Mouse (Mus musculus) liver, embryonic 15.5 days (tissue): ENCODE data around the gene Slc45a1. TPM values are rescaled to one million over a fixed set of nuclear protein-coding genes. Genes with fewer than 3 reads are reported as not detected.
A peak's percentile ranks its signal among the peaks of the same experiment; 100 is the strongest.

Source experiments
- ATAC-seq: fragments of 200-750 bp; cut with Nextera tagmentation; 2 replicates; pipeline ENCODE4 v1.8.0; 2017; ENCODE audit warnings: moderate number of reproducible peaks, mild to moderate bottlenecking, moderate library complexity; ENCODE audit not compliant: insufficient read depth
- H3K27ac ChIP-seq: fragments of 300-500 bp; sonication (generic); replicated peaks from 2 replicates; pipeline ENCODE4 v1.5.1; 2015; ENCODE audit warnings: mild to moderate bottlenecking, inconsistent platforms
- H3K27me3 ChIP-seq: fragments of 300-500 bp; sonication (generic); 2 replicates; pipeline ENCODE4 v1.6.1; 2015; ENCODE audit warnings: mild to moderate bottlenecking, inconsistent platforms
- H3K36me3 ChIP-seq: fragments of 300-500 bp; sonication (generic); replicated peaks from 2 replicates; pipeline ENCODE4 v1.6.1; 2015; ENCODE audit warnings: moderate library complexity, mild to moderate bottlenecking, inconsistent platforms
- H3K4me1 ChIP-seq: fragments of 300-500 bp; sonication (generic); replicated peaks from 2 replicates; pipeline ENCODE4 v1.6.1; 2015; ENCODE audit warnings: inconsistent platforms
- H3K4me2 ChIP-seq: fragments of 300-500 bp; sonication (generic); 2 replicates; pipeline ENCODE4 v1.6.1; 2015; ENCODE audit warnings: moderate library complexity, mild to moderate bottlenecking, inconsistent platforms
- H3K4me3 ChIP-seq: fragments of 300-500 bp; sonication (generic); replicated peaks from 2 replicates; pipeline ENCODE4 v1.5.1; 2015; ENCODE audit warnings: mild to moderate bottlenecking, inconsistent platforms
- H3K9ac ChIP-seq: fragments of 300-500 bp; sonication (generic); 2 replicates; pipeline ENCODE4 v1.6.1; 2015; ENCODE audit warnings: moderate library complexity, mild to moderate bottlenecking, inconsistent platforms
- H3K9me3 ChIP-seq: fragments of 300-500 bp; sonication (generic); replicated peaks from 2 replicates; pipeline ENCODE4 v1.6.1; 2016; ENCODE audit warnings: inconsistent platforms
- WGBS: fragments of 180-500 bp; shearing (Covaris S2); methylation state at CpG from one replicate; pipeline ENCODE4 v1.1.7; 2015; ENCODE audit warnings: mixed read lengths; ENCODE audit not compliant: insufficient replicate concordance; 5-methylcytosine and 5-hydroxymethylcytosine counted together
- polyA plus RNA-seq: library from polyadenylated mRNA; unstranded; fragments of >200 nt; fragmentation: Nextera tagmentation; extraction: Ambion mirVana; gene quantifications from 2 replicates; pipeline ENCODE4 v1.2.1, GENCODE M21; 2015

The Slc45a1 gene
- not detected in 2 replicates for polyA plus RNA-seq

DNA sequence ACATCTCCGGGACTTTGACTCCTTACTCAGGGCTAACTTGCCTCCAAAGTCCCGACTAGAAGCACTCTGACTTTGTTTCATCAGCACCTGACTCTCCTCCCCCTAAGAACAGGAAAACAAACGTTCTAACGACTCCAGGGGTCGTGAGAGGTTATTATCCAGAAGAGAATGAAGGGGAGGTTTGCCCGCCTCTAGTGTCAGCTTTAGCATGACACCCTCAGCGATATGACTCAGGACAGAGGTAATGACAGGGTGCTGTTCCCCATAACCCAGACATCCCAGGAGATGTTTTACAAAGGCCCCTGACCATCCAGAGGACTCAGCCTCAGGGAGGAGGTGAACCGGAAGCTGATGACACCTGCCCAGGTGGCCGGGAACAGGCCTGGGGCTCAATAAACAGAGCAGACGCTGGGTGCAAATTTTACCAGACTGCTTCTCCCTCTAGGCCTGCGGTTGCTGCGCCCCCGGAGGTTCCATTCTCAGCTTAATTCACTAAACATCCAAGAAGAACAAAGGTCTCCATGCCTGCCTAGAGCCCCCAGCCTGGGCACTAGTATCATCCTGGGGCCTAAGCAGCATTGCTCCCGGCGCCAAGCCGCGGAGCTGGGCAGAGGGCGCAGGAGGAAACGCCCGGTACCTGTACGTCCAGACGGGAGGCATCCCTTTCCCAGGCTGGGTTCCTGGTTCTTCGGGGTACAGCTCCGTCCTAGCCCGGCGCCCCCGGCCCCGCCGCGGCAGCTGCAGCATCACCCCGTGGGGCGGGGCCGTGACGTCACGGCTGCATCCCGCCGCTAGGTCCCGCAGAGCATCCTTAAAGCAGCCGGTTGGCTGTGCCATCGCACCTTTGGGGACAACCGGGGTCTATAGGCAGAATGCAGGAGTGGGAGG, at the start of gene Slc45a1:
Gene Slc45a1 (minus strand): TSS at position 785 of the 888 bp plus-strand sequence.
- Histone ChIP-seq H3K4me1 (peaks cover 31% of the 10 kb centered on the region), H3K4me2 (peak within 1 kb of the TSS; percentile 20; the same call in 1 of the 2 replicates)
- 9% methylated on average over 41 of the region's 41 CpGs for WGBS

DNA sequence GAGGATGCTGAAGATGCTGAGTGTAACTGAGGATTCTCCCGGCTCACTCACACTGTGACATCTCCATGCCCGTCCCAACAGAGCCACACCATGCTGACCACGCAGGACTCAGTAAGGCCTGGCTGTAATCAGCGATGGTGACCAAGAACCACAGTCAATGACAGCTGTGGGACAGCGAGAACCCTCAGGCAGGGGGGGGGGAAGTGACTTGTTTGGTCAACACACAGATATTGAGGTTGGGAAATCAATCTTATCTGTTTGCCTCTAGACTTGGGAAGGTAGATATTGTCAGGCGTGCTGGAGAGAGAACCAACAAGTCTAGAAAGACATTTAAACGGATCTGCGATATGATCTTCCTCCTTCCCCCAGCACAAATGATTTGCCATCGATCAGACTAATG, 48.9 kb upstream of the Slc45a1 start:
- Histone ChIP-seq H3K9ac (no peak overlapping the region), H3K27ac (no peak overlapping the region)
- 65% methylated on average over 9 of the region's 9 CpGs for WGBS

More for the DNA sequence above, at the start of gene Slc45a1:
- Histone ChIP-seq H3K27me3 (peaks cover 40% of the 10 kb centered on the region), H3K36me3 (no peaks in the 10 kb centered on the region), H3K9me3 (0 out of 2 replicates have a peak, but pooled peaks cover 2% of the 10 kb centered on the region), H3K4me3 (no peak within 1 kb of the TSS), H3K27ac (no peak within 1 kb of the TSS), H3K9ac (no peak within 1 kb of the TSS)
- ATAC-seq: no peak

DNA sequence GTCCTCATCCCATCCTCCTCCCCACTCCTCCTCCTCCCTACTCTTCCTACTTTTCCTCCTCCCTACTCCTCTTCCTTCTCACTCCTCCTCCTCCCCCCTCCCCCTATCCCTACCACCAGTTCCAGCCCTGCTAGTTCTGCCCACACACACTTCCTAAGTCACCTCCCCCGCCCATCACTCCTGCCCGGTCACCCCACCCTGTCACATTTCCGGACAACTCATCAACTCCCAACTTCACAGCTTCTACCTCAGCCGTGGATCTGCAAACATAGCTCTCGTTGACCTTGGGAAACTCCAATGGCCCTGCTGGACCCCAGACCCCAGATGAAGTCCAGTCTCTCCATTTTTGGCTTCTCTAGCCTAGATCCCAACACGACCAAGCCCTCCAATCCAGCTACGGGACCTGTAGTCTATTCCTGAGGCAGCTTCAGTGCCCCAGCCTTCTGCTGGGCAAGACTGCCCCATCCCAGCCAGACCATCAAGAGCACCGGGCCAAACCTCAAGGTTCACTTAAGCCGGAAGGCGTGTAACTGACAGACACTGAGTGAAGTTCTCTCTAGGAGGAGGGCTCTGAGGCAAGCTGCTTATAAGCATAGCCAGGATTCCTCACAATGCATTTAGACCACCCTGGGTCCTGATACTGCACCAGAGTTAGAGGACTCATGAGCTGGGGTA, 42.6 kb upstream of the Slc45a1 start:
- WGBS: 34% methylated on average over 10 of the region's 10 CpGs
- H3K4me1 ChIP-seq: peaks cover 19% of the 10 kb centered on the region; the same call in 1 of the 2 replicates
- no peaks in the 10 kb centered on the region for H3K27me3 ChIP-seq
- H3K36me3 ChIP-seq: no peaks in the 10 kb centered on the region
- no peak overlapping the region for H3K27ac ChIP-seq
- no peaks in the 10 kb centered on the region for H3K9me3 ChIP-seq
- H3K4me2 ChIP-seq: no peak overlapping the region
- no peak overlapping the region for H3K9ac ChIP-seq
- ATAC-seq: peak; percentile 21; the same call in 1 of the 2 replicates
- H3K4me3 ChIP-seq: no peak overlapping the region

More for the DNA sequence above, 48.9 kb upstream of the Slc45a1 start:
- Histone ChIP-seq H3K9me3 (no peaks in the 10 kb centered on the region), H3K4me1 (no peaks in the 10 kb centered on the region), H3K4me3 (no peak overlapping the region), H3K4me2 (no peak overlapping the region), H3K36me3 (no peaks in the 10 kb centered on the region), H3K27me3 (no peaks in the 10 kb centered on the region)
- ATAC-seq: no peak

DNA sequence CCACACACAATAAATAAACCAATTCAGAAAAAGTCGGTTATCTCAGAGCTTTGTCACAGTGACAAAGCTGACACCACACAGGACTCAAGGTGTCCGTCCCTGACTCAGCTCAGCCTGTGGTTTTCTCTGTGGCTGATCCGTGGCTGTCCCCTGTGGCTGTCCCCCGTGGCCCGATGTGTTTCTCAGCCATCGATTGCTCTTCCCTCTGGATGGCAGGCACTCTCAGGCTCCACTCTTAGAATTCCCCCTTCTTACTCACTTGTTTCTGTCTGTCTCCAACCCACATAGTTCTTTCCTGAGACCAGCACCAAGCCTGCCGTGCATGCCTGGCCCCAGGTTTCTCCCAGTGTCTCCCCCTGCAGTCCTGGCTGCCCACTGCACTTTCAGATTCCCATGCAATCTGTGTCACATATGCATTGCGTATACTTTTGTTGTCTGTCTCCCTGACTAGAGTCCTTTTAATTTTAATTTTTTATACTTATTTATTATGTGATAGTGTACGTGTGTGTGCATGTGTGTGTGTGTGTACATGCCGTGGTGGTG, 41.0 kb upstream of the Slc45a1 start:
- H3K4me1 ChIP-seq: peaks cover 19% of the 10 kb centered on the region; the same call in 1 of the 2 replicates
- no peak overlapping the region for H3K4me3 ChIP-seq
- WGBS: 47% methylated on average over 10 of the region's 10 CpGs
- H3K9me3 ChIP-seq: no peaks in the 10 kb centered on the region
- H3K27ac ChIP-seq: no peak overlapping the region
- no peaks in the 10 kb centered on the region for H3K36me3 ChIP-seq
- no peak for ATAC-seq
- H3K4me2 ChIP-seq: no peak overlapping the region
- H3K9ac ChIP-seq: no peak overlapping the region
- no peaks in the 10 kb centered on the region for H3K27me3 ChIP-seq

DNA sequence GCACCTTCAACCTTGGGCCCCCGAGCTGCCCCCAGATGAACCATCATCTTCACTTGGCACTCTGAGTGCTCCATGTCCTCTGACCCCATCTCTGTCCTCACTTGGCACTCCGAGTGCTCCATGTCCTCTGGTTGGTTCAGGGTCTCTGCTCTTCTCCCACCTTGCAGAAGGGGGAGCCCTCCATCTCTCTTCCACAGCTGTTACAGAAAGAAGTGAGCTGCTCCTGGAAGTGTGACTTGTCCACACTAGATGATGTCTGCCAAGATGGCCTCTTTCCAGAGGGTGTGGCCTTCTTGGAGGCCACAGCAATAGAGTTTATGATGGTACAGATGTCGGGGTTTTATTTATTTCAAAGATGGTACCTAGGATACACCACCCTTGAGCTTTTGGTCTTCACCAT, 38.8 kb upstream of the Slc45a1 start:
- no peak overlapping the region for H3K4me3 ChIP-seq
- 59% methylated on average over 3 of the region's 3 CpGs for WGBS
- H3K4me2 ChIP-seq: no peak overlapping the region
- H3K27ac ChIP-seq: no peak overlapping the region
- H3K4me1 ChIP-seq: peaks cover 23% of the 10 kb centered on the region
- no peaks in the 10 kb centered on the region for H3K9me3 ChIP-seq
- H3K36me3 ChIP-seq: no peaks in the 10 kb centered on the region
- H3K9ac ChIP-seq: no peak overlapping the region
- ATAC-seq: no peak
- no peaks in the 10 kb centered on the region for H3K27me3 ChIP-seq

DNA sequence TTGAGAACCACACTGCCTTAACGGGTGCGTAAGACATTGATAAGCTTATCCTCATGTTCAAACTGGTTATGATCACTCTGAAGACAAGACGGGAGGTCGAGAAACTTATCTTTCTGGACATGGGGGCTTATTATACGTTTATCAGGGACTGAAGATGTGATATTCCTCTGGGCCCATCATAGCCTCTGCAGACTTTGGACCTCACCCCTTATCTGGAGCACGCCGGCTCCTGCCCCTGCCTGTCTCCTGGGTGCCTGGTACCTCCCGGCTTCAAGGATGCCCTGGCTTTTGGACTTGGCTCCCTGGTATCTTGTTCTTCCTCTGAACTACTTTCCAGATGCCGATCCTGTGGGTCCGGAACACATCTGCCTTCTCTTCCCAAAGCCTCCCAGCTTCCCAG, 37.6 kb upstream of the Slc45a1 start:
- 35% methylated on average over 10 of the region's 10 CpGs for WGBS
- Histone ChIP-seq H3K4me1 (peaks cover 29% of the 10 kb centered on the region), H3K9me3 (no peaks in the 10 kb centered on the region), H3K9ac (no peak overlapping the region), H3K36me3 (no peaks in the 10 kb centered on the region), H3K27ac (no peak overlapping the region), H3K4me3 (no peak overlapping the region), H3K4me2 (no peak overlapping the region), H3K27me3 (no peaks in the 10 kb centered on the region)
- no peak for ATAC-seq

DNA sequence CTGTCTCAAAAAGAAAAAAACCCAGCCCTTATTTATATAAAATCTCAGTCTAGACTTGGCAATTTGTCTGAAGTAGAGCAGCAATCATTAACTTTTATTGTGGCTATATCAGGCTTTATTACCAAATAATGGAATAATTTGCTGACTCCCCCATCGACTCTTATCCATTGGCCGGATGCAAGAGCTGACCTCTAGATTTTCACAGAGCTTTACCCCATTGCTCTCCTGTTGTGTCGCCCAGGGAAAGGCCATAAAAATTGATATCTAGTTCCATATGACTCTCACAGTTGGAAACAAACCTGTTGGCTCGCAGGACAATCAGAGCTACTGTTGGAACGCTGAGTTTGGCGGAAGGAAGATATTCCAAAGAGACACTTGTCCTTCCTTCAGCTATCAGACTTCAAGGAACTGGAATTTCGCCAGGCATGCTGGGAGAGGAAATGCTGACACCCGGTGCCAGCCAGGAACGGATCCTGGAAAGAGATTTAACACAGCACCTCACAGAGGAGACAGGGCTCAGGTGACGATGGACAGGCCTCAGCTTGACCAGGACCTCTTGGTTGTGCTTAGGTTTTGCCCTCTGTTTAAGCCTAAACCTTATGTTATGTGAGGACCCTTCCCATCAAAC, 35.3 kb upstream of the Slc45a1 start:
- H3K4me3 ChIP-seq: no peak overlapping the region
- H3K9ac ChIP-seq: no peak overlapping the region
- no peak for ATAC-seq
- H3K27me3 ChIP-seq: no peaks in the 10 kb centered on the region
- no peak overlapping the region; the same call in 1 of the 2 replicates for H3K27ac ChIP-seq
- no peak overlapping the region for H3K4me2 ChIP-seq
- H3K4me1 ChIP-seq: peaks cover 27% of the 10 kb centered on the region
- H3K36me3 ChIP-seq: no peaks in the 10 kb centered on the region
- WGBS: 64% methylated on average over 10 of the region's 10 CpGs
- H3K9me3 ChIP-seq: no peaks in the 10 kb centered on the region

DNA sequence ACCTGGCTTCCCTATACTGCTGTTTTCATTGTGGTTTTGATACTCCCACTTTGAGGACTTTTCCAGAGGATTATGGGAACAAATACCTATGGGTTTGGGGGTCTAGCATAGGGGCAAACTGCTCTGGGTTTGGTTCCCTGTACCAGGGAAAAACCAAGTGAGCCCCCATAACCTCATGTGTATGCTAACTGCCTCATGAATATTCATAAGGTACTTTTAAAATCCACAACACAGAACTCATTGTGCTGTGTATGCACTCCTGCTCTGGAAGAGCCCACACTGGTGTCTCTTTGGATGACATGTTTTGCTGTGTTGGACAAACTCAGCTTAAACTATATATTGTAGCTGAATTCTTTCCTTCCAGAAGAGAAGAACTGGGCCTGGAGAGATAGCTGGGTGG, 34.6 kb upstream of the Slc45a1 start:
- peak overlapping the region; percentile 83 for H3K27ac ChIP-seq
- no peak for ATAC-seq

DNA sequence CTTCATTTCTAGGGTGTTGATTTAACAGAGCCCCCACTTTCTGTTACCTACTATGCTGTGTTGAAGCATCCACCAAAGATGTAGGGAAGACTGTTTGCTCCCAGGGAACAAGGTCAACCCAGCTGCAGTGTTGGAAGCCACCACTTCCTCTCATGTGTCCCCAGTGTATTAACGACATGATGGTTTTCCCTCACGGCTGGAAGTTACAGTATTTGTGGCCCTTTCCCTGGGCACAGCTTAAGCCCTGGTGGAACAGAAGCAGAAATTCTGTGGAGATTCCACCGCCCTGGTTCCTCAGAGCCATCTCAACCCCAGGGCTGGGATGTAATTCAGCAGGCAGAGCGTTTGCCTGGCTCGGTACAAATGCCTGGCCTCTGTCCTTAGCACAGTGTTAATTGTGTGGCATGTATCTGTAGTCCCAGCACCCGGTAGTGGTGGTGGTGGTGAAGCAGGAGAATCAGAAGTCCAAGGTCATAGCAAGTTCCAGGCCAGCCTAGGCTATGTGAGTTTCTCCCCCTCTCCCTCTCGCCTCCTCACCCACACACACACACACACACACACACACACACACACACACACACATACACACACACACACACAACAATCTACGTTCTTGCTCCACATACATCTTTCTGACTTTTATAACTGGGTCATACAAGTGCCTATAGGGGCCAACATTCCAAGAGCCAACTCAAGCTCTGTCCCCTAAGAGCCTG, 34.0 kb upstream of the Slc45a1 start:
- H3K27ac ChIP-seq: peak overlapping the region; percentile 83
- no peaks in the 10 kb centered on the region for H3K9me3 ChIP-seq
- peaks cover 24% of the 10 kb centered on the region for H3K4me1 ChIP-seq
- no peak overlapping the region for H3K9ac ChIP-seq
- no peaks in the 10 kb centered on the region for H3K36me3 ChIP-seq
- no peak overlapping the region for H3K4me3 ChIP-seq
- no peaks in the 10 kb centered on the region for H3K27me3 ChIP-seq
- ATAC-seq: 0 out of 2 replicates have a peak, but pooled peaks have one; percentile 13
- 33% methylated on average over 8 of the region's 8 CpGs for WGBS
- H3K4me2 ChIP-seq: no peak overlapping the region

More for the DNA sequence above, 34.6 kb upstream of the Slc45a1 start:
- no peak overlapping the region for H3K4me3 ChIP-seq
- peaks cover 25% of the 10 kb centered on the region for H3K4me1 ChIP-seq
- H3K36me3 ChIP-seq: no peaks in the 10 kb centered on the region
- no peak overlapping the region for H3K4me2 ChIP-seq
- H3K9ac ChIP-seq: no peak overlapping the region
- no peaks in the 10 kb centered on the region for H3K9me3 ChIP-seq
- no peaks in the 10 kb centered on the region for H3K27me3 ChIP-seq

DNA sequence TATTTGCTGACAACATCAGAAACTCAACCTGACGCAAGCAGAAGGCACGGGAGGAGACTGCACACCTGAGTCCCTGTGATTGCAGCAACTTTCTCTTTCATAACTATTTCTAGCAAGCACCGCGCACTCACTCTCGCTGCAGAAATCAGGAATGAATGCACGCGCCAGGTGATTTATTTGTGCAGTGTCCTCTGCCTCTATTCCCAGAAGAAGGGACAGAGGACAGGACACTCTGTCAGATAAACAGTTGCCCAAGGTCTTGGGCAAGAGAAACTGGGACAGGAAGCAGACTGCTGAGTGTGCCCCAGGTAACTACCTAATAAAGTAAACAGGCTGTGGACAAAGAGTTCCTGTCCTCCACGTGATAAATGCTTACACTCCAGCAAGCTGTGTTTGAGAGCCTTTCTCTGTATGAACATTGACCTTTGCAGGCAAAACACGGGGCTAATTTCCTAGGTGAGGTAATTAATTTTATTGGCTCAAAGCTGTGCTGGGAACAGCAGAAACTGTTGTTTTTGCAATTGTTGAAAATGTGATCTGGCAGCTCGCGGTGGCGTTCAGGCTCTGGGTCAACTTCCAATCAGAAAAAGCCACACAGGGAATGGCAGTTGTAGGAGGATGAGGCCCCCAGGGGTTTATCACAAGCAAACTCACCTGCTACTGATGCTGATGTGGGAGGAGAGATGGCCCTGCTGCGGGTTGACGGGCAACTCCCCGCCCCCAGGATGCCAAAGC, 33.2 kb upstream of the Slc45a1 start:
- Histone ChIP-seq H3K27ac (peak overlapping the region; percentile 83), H3K4me2 (peak overlapping the region; percentile 3; the same call in 1 of the 2 replicates), H3K27me3 (no peaks in the 10 kb centered on the region), H3K36me3 (no peaks in the 10 kb centered on the region), H3K9ac (no peak overlapping the region), H3K4me3 (no peak overlapping the region), H3K4me1 (peaks cover 17% of the 10 kb centered on the region), H3K9me3 (no peaks in the 10 kb centered on the region)
- peak; percentile 84 for ATAC-seq
- WGBS: 38% methylated on average over 15 of the region's 15 CpGs
